Mouse (Mus musculus) hindbrain, embryonic 13.5 days (tissue): Measurements from ENCODE around the gene Sell. TPM values are rescaled to one million over a fixed set of nuclear protein-coding genes. Genes with fewer than 3 reads are reported as not detected.
"Not testable (repeated sequence)": the region's sequence is repeated elsewhere in the genome, so short reads cannot be mapped to it uniquely, and the experiment has no call there.

Source experiments
- ATAC-seq: fragments of 200-750 bp; cut with Nextera tagmentation; 2 replicates; pipeline ENCODE4 v1.8.0; 2017; ENCODE audit warnings: moderate TSS enrichment; ENCODE audit not compliant: low FRiP score
- H3K27ac ChIP-seq: fragments of 300-500 bp; sonication (generic); 2 replicates; pipeline ENCODE4 v1.5.1; 2015; ENCODE audit warnings: inconsistent platforms, mild to moderate bottlenecking, moderate library complexity
- H3K27me3 ChIP-seq: fragments of 300-500 bp; sonication (generic); 2 replicates; pipeline ENCODE4 v1.6.1; 2015; ENCODE audit warnings: mild to moderate bottlenecking, inconsistent platforms
- H3K36me3 ChIP-seq: fragments of 300-500 bp; sonication (generic); 2 replicates; pipeline ENCODE4 v1.6.1; 2015; ENCODE audit warnings: mild to moderate bottlenecking, inconsistent platforms
- H3K4me1 ChIP-seq: fragments of 300-500 bp; sonication (generic); replicated peaks from 2 replicates; pipeline ENCODE4 v1.6.1; 2015; ENCODE audit warnings: inconsistent platforms
- H3K4me2 ChIP-seq: fragments of 300-500 bp; sonication (generic); 2 replicates; pipeline ENCODE4 v1.6.1; 2015; ENCODE audit warnings: inconsistent platforms, mild to moderate bottlenecking, moderate library complexity
- H3K4me3 ChIP-seq: fragments of 300-500 bp; sonication (generic); 2 replicates; pipeline ENCODE4 v1.5.1; 2015; ENCODE audit warnings: mild to moderate bottlenecking, inconsistent platforms
- H3K9ac ChIP-seq: fragments of 300-500 bp; sonication (generic); 2 replicates; pipeline ENCODE4 v1.6.1; 2015; ENCODE audit warnings: mild to moderate bottlenecking, inconsistent platforms
- H3K9me3 ChIP-seq: fragments of 300-500 bp; sonication (generic); 2 replicates; pipeline ENCODE4 v1.6.1; 2016; ENCODE audit warnings: inconsistent platforms
- WGBS: fragments of 180-500 bp; shearing (Covaris S2); methylation state at CpG from one replicate; pipeline ENCODE4 v1.1.7; 2015; 5-methylcytosine and 5-hydroxymethylcytosine counted together
- polyA plus RNA-seq: library from polyadenylated mRNA; unstranded; fragments of >200 nt; fragmentation: Nextera tagmentation; extraction: Ambion mirVana; gene quantifications from 2 replicates; pipeline ENCODE4 v1.2.1, GENCODE M21; 2015

Gene Sell
- 0.09 and 0.17 TPM in 2 replicates for polyA plus RNA-seq

- Histone ChIP-seq H3K9me3 (no peaks in the 10 kb centered on the region), H3K4me2 (no peak within 1 kb of the TSS), H3K4me1 (no peaks in the 10 kb centered on the region), H3K4me3 (no peak within 1 kb of the TSS), H3K9ac (no peak within 1 kb of the TSS), H3K36me3 (no peaks in the 10 kb centered on the region), H3K27ac (no peak within 1 kb of the TSS), H3K27me3 (no peaks in the 10 kb centered on the region)
- WGBS = 85% methylated on average over 4 of the region's 4 CpGs
- no peak for ATAC-seq
Measured at GRCm38 (mm10) chr1:164061925-164062324, at the start of gene Sell. Sell (plus strand) TSS chr1:164061982.

- H3K4me3 ChIP-seq = no peak overlapping the region
- WGBS = 67% methylated on average over 1 of the region's 1 CpGs
- no peak for ATAC-seq
- no peaks in the 10 kb centered on the region for H3K9me3 ChIP-seq
- H3K27me3 ChIP-seq = no peaks in the 10 kb centered on the region
- H3K4me2 ChIP-seq = no peak overlapping the region
- no peaks in the 10 kb centered on the region for H3K36me3 ChIP-seq
- H3K4me1 ChIP-seq = no peaks in the 10 kb centered on the region
- no peak overlapping the region for H3K27ac ChIP-seq
- no peak overlapping the region for H3K9ac ChIP-seq
Measured at GRCm38 (mm10) chr1:164014616-164015015, 47.2 kb upstream of the Sell start.

- 79% methylated on average over 16 of the region's 16 CpGs for WGBS
- Histone ChIP-seq H3K9me3 (no peaks in the 10 kb centered on the region), H3K36me3 (no peaks in the 10 kb centered on the region), H3K4me3 (no peak overlapping the region), H3K9ac (no peak overlapping the region), H3K27ac (no peak overlapping the region), H3K27me3 (no peaks in the 10 kb centered on the region), H3K4me1 (no peaks in the 10 kb centered on the region), H3K4me2 (no peak overlapping the region)
- ATAC-seq = no peak
Measured at GRCm38 (mm10) chr1:164018221-164018896, 43.4 kb upstream of the Sell start.

GRCm38 (mm10) chr1:164019789-164020188 lies 42.0 kb upstream of the Sell start:
- no peaks in the 10 kb centered on the region for H3K4me1 ChIP-seq
- no peak for ATAC-seq
- no peak overlapping the region for H3K4me3 ChIP-seq
- no peak overlapping the region for H3K4me2 ChIP-seq
- H3K27me3 ChIP-seq = no peaks in the 10 kb centered on the region
- no peak overlapping the region for H3K27ac ChIP-seq
- WGBS = 19% methylated on average over 6 of the region's 6 CpGs
- no peak overlapping the region for H3K9ac ChIP-seq
- H3K9me3 ChIP-seq = no peaks in the 10 kb centered on the region
- no peaks in the 10 kb centered on the region for H3K36me3 ChIP-seq

- H3K4me2 ChIP-seq, H3K36me3 ChIP-seq, H3K4me3 ChIP-seq, ATAC-seq, H3K4me1 ChIP-seq, H3K9me3 ChIP-seq, H3K9ac ChIP-seq, H3K27me3 ChIP-seq, H3K27ac ChIP-seq: not testable (repeated sequence)
- WGBS = 89% methylated on average over 3 of the region's 3 CpGs
Measured at GRCm38 (mm10) chr1:164020746-164021145, 41.0 kb upstream of the Sell start.

- H3K9ac ChIP-seq, H3K27ac ChIP-seq, H3K4me3 ChIP-seq, ATAC-seq, H3K9me3 ChIP-seq, H3K4me2 ChIP-seq, H3K4me1 ChIP-seq, H3K36me3 ChIP-seq, H3K27me3 ChIP-seq: not testable (repeated sequence)
- WGBS = 84% methylated on average over 5 of the region's 5 CpGs
Measured at GRCm38 (mm10) chr1:164022106-164022505, 39.7 kb upstream of the Sell start.

GRCm38 (mm10) chr1:164025685-164026084 lies 36.1 kb upstream of the Sell start:
- Histone ChIP-seq H3K4me3 (no peak overlapping the region), H3K9ac (no peak overlapping the region), H3K36me3 (no peaks in the 10 kb centered on the region), H3K4me1 (no peaks in the 10 kb centered on the region), H3K4me2 (no peak overlapping the region), H3K27ac (no peak overlapping the region), H3K27me3 (no peaks in the 10 kb centered on the region), H3K9me3 (no peaks in the 10 kb centered on the region)
- ATAC-seq = no peak
- WGBS = 89% methylated on average over 4 of the region's 4 CpGs

- Histone ChIP-seq H3K9me3 (no peaks in the 10 kb centered on the region), H3K27ac (no peak overlapping the region), H3K4me1 (no peaks in the 10 kb centered on the region), H3K4me2 (no peak overlapping the region), H3K27me3 (no peaks in the 10 kb centered on the region), H3K36me3 (no peaks in the 10 kb centered on the region), H3K9ac (no peak overlapping the region), H3K4me3 (no peak overlapping the region)
- no peak for ATAC-seq
- 64% methylated on average over 5 of the region's 5 CpGs for WGBS
Measured at GRCm38 (mm10) chr1:164027416-164027815, 34.4 kb upstream of the Sell start.

GRCm38 (mm10) chr1:164040385-164041135 lies 21.2 kb upstream of the Sell start:
- H3K4me1 ChIP-seq = no peaks in the 10 kb centered on the region
- H3K27ac ChIP-seq = no peak overlapping the region
- H3K9me3 ChIP-seq = no peaks in the 10 kb centered on the region
- no peaks in the 10 kb centered on the region for H3K36me3 ChIP-seq
- no peak overlapping the region for H3K9ac ChIP-seq
- no peak for ATAC-seq
- WGBS = 73% methylated on average over 10 of the region's 10 CpGs
- no peaks in the 10 kb centered on the region for H3K27me3 ChIP-seq
- H3K4me2 ChIP-seq = no peak overlapping the region
- no peak overlapping the region for H3K4me3 ChIP-seq

GRCm38 (mm10) chr1:164043549-164043948 lies 18.2 kb upstream of the Sell start:
- Histone ChIP-seq H3K9me3 (no peaks in the 10 kb centered on the region), H3K4me2 (no peak overlapping the region), H3K4me3 (no peak overlapping the region), H3K27me3 (no peaks in the 10 kb centered on the region), H3K4me1 (no peaks in the 10 kb centered on the region), H3K27ac (no peak overlapping the region), H3K36me3 (no peaks in the 10 kb centered on the region), H3K9ac (no peak overlapping the region)
- 76% methylated on average over 3 of the region's 3 CpGs for WGBS
- no peak for ATAC-seq

- H3K9me3 ChIP-seq = no peaks in the 10 kb centered on the region
- 89% methylated on average over 5 of the region's 5 CpGs for WGBS
- H3K9ac ChIP-seq = no peak within 1 kb of the TSS
- H3K4me2 ChIP-seq = no peak within 1 kb of the TSS
- ATAC-seq = no peak
- no peaks in the 10 kb centered on the region for H3K27me3 ChIP-seq
- H3K4me1 ChIP-seq = no peaks in the 10 kb centered on the region
- H3K4me3 ChIP-seq = no peak within 1 kb of the TSS
- no peaks in the 10 kb centered on the region for H3K36me3 ChIP-seq
- H3K27ac ChIP-seq = no peak within 1 kb of the TSS
Measured at GRCm38 (mm10) chr1:164047934-164048333, 13.8 kb upstream of the Sell start, which contains the start of gene Sele. Sele (plus strand) TSS chr1:164048234.

- WGBS = 95% methylated on average over 9 of the region's 9 CpGs
- H3K4me1 ChIP-seq = no peaks in the 10 kb centered on the region
- H3K9me3 ChIP-seq = no peaks in the 10 kb centered on the region
- no peak overlapping the region for H3K9ac ChIP-seq
- H3K36me3 ChIP-seq = no peaks in the 10 kb centered on the region
- H3K27me3 ChIP-seq = no peaks in the 10 kb centered on the region
- H3K4me3 ChIP-seq = no peak overlapping the region
- H3K27ac ChIP-seq = no peak overlapping the region
- H3K4me2 ChIP-seq = no peak overlapping the region
- ATAC-seq = no peak
Measured at GRCm38 (mm10) chr1:164053561-164053960, 8.2 kb upstream of the Sell start.

- no peak overlapping the region for H3K27ac ChIP-seq
- H3K4me2 ChIP-seq = no peak overlapping the region
Measured at GRCm38 (mm10) chr1:164054800-164055199, 7.0 kb upstream of the Sell start.

More at GRCm38 (mm10) chr1:164054800-164055199, 7.0 kb upstream of the Sell start:
- no peak overlapping the region for H3K4me3 ChIP-seq
- no peaks in the 10 kb centered on the region for H3K4me1 ChIP-seq
- no peak for ATAC-seq
- no peaks in the 10 kb centered on the region for H3K9me3 ChIP-seq
- H3K27me3 ChIP-seq = no peaks in the 10 kb centered on the region
- no peak overlapping the region for H3K9ac ChIP-seq
- H3K36me3 ChIP-seq = no peaks in the 10 kb centered on the region
- WGBS = 48% methylated on average over 2 of the region's 2 CpGs
